Mouse (Mus musculus): Measurements from ENCODE around the gene Taar6.

DNA sequence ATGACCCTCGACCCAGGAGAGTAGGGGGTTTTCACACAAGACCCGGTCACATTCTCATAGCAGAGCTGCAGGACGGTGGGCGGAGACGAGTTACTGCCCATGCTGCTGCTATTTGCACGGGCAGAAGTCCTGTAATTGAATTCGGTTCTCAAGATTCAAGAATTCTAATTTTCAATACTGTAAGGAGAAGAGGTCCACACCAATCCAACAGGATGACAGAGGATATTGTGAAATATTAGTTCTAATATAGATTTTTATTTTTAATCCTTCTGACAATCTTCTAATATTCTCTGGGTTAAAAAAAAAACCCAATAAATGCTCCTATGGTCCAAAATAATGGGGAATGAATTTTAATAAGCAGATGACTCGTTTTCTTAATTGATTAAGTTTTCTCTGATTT, at the start of gene Taar6:
- TF ChIP-seq CTCF (IDR thresholded peaks at IDR 0.05) (no peak), EP300 (IDR thresholded peaks at IDR 0.05) (no peak)
